Mouse (Mus musculus) urinary bladder, postnatal 14 days (tissue): ENCODE data around the gene Zfp992.
"Not testable (repeated sequence)": the region's sequence is repeated elsewhere in the genome, so short reads cannot be mapped to it uniquely, and the experiment has no call there.

Experiments
- DNase-seq: peaks from one replicate; pipeline ENCODE4 v3.0.0; 2021; ENCODE audit warnings: low spot score

The Zfp992 gene

GRCm38 (mm10) chr4:146517150-146517549, 68.3 kb downstream of the Zfp992 start:
- DNase-seq: not testable (repeated sequence)
